Mouse (Mus musculus): ENCODE data around the gene Atp13a2.

Atp13a2 gene

GRCm38 (mm10) chr4:141031733-141032132 lies 45.1 kb downstream of the Atp13a2 start:
- peak; percentile 45 to 70 for DNase-seq (ENCODE audit: low read depth in 1 of 2, low spot score in 2 of 2)

GRCm38 (mm10) chr4:141033606-141034549 lies 47.2 kb downstream of the Atp13a2 start:
- DNase-seq (ENCODE audit: low read depth in 1 of 2, low spot score in 2 of 2): no peak

GRCm38 (mm10) chr4:141041117-141041516 lies 54.4 kb downstream of the Atp13a2 start:
- no peak for DNase-seq (ENCODE audit: low read depth in 1 of 2, low spot score in 2 of 2)

- peak in 1 of 2 experiments; percentile 13 for DNase-seq (ENCODE audit: low read depth in 1 of 2, low spot score in 2 of 2)
These were observed 58.1 kb downstream of the Atp13a2 start for GRCm38 (mm10) chr4:141044816-141045215.

DNA sequence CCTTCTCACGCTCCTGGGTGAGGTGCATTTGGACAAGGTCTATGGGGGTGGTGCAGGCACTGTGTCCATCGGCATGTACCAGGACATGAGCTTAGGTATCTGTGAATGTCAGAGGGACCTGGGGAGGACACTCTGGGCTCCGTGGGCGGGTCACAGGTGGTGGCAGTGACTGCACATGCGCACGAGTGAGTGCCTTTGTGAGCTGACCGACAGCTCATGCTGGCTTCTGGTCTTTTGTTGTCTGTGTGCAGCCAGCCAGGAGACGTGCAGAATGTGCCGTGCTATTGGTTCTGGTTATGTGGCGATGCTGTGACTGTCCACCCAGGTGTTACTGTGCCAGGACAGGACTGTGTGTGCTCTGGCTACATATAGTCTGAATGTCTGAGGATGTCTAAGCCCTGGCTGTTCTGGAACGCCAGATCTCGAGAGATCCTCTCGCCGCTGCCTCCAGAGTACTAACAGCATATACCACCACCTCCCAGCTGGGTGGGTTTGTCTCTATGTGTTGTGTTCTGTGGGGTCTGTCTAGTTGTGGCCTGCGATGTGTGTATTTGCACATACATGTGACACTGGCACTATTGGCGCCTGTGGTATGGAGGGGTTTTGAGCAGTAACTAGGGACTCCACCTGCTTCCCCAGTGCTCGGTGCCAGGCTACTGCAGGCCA lies 62.3 kb downstream of the Atp13a2 start:
- DNase-seq (ENCODE audit: low read depth in 1 of 2, low spot score in 2 of 2): no peak

- DNase-seq (ENCODE audit: low read depth in 1 of 2, low spot score in 2 of 2): no peak
These were observed 62.8 kb downstream of the Atp13a2 start for GRCm38 (mm10) chr4:141049476-141049835.

DNA sequence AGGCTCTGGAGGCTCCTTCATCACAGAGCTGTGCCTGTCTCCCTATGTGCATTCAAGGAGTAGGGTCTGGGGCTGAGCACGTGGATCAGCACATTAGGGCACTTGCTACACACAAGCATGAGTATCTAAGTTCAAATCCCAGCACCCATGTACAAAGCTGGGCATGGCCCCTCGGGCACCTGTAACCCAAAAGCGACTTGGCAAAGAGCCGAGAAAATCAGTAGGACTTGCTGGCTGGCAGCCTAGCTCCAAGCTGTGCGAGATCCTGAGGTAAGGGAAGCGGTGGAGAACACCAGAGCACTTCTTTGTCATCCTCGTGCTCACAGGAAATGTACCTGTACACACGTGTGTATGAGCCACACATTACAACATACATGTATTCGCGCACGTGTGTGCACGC lies 65.8 kb downstream of the Atp13a2 start:
- no peak for DNase-seq (ENCODE audit: low read depth in 1 of 2, low spot score in 2 of 2)

DNA sequence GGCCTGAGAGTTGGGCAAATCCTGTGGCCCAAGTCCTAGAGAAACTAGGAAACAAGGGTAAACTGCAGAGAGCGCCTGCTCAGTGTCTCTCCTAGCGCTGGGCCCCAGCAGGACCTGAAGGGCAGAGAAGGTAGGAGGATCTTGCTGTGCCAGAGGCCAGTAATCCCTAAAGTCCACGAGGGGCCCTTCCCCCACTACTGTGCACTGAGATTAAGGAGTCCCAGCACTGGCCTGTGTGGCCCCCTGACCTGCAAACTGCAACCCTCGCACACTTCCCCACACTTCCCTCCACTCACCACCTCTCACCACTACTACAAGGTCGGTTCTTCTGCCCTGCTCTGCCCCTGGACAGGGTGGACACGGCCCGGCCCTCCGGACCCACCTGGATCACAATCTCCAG lies 66.5 kb downstream of the Atp13a2 start:
- no peak for DNase-seq (ENCODE audit: low read depth in 1 of 2, low spot score in 2 of 2)

DNA sequence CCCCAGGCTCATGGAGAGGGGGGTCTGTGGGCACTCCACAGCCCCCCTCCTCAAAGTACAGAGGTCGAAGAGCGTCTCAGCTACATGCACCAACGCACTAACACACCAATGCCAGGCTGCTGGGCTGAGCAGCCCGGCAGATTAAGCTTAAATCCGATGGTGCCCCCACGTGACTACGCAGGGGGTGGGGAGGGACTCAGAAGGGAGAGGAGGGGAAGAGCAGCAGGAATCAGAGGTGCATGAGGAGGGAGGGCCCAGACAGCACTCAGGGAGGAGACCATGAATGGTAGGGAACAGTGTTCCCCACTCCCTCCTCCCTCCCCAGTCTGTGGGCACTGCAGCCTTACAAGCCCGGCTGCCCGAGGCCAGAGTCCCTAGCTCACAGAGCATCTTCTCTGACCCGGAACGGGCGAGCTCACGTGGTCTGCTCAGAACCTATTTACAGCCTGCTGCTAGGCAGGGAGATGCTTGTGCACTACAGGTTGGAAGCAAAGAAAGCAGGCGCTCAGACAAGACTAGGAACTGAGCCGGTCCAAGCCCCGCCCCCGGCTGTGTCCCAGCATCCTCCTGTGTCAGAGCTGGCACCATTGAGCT lies 67.0 kb downstream of the Atp13a2 start:
- no peak for DNase-seq (ENCODE audit: low read depth in 1 of 2, low spot score in 2 of 2)
